Mouse (Mus musculus): Measurements from ENCODE around the gene Sh3kbp1. TPM values are rescaled to one million over a fixed set of nuclear protein-coding genes. Genes with fewer than 3 reads are reported as not detected.

Gene Sh3kbp1
- total and polyA plus RNA-seq, 2 experiments from 2014 or later = 46.7 to 58.8 TPM

DNA sequence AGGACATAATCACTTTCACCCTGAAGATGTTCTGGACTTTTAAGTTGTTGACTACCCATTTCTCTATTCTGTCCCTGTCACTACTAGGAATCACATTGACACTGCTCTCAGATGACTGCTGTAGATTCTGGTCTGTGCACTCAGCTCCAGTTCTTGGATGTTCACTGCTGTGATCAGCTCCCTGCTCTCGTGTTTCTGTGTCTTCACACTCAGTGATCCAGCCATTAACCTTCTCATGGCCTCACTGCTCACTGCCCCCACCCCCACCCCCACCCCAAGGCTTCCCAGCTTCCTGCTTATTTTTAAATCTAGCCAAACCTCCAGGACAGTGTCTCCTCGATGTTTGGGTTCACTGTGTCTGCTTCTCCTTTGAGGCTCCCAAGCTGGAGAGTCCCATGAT is 271.0 kb downstream of the Sh3kbp1 start:
- TF ChIP-seq CTCF (IDR thresholded peaks at IDR 0.05; ENCODE audit: low read depth) = no peak
- DNase-seq (no peak), ATAC-seq (no peak)
- no peak overlapping the region for H3K27ac ChIP-seq (ENCODE audit: low read depth, low read length)
- H3K4me3 ChIP-seq (ENCODE audit: low read depth, low read length) = no peak overlapping the region
- no peaks in the 10 kb centered on the region for H3K36me3 ChIP-seq (ENCODE audit: insufficient read depth)
- H3K9ac ChIP-seq = no peak overlapping the region
- H3K4me2 ChIP-seq (ENCODE audit: low read depth) = no peak overlapping the region
- 42% methylated on average over 2 of the region's 2 CpGs for WGBS
- H3K27me3 ChIP-seq (ENCODE audit: insufficient read depth, low read length) = no peaks in the 10 kb centered on the region
- no peaks in the 10 kb centered on the region for H3K4me1 ChIP-seq (ENCODE audit: insufficient read depth)
- H3K9me3 ChIP-seq (ENCODE audit: low read length) = no peaks in the 10 kb centered on the region

DNA sequence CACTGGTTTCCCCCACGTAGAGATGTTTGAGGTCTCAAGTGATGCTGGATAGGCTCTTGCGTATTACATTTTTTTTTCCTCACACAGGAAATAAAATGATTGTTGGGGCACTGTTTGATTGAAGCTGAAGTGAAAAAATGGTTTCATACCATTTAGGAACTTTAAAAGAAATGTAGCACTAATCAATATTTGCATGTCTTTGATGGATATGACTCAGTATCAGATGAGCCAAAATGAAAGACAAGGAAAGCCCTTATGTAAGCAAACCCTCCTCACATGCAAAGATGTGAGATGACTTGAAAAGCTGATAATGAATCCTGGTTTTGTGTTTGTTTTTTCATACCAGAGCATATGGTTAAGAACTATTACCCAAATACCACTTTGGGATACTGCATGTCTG is 272.0 kb downstream of the Sh3kbp1 start:
- Histone ChIP-seq H3K4me2 (ENCODE audit: low read depth) (no peak overlapping the region), H3K27ac (ENCODE audit: low read depth, low read length) (no peak overlapping the region), H3K4me3 (ENCODE audit: low read depth, low read length) (no peak overlapping the region), H3K9me3 (ENCODE audit: low read length) (no peaks in the 10 kb centered on the region), H3K9ac (no peak overlapping the region), H3K4me1 (ENCODE audit: insufficient read depth) (no peaks in the 10 kb centered on the region), H3K27me3 (ENCODE audit: insufficient read depth, low read length) (no peaks in the 10 kb centered on the region), H3K36me3 (ENCODE audit: insufficient read depth) (no peaks in the 10 kb centered on the region)
- no peak for TF ChIP-seq CTCF (IDR thresholded peaks at IDR 0.05; ENCODE audit: low read depth)
- ATAC-seq (no peak), DNase-seq (no peak)
- WGBS = 76% methylated on average over 2 of the region's 2 CpGs

DNA sequence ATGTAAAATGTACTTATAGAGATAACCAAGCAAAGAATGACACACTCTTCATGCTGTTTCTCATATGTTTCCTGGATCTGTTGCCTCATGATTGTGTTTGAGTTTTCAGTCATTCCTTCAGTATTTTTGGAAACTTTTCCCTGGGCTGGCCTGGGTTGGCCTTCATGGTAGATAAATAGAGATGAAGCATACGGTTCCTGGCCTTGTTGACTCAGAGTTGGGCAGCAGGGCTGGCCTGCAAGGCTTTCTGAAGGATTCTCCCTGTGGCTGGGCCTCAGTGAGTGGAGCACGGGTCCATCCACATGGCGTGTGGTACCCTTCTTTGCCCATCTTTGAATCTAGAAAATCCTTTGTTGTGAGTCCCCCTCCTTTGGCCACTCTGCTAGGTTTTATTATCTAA is 276.3 kb downstream of the Sh3kbp1 start:
- H3K4me3 ChIP-seq (ENCODE audit: low read depth, low read length) = no peak overlapping the region
- no peak for ATAC-seq
- TF ChIP-seq CTCF (IDR thresholded peaks at IDR 0.05; ENCODE audit: low read depth) = no peak

DNA sequence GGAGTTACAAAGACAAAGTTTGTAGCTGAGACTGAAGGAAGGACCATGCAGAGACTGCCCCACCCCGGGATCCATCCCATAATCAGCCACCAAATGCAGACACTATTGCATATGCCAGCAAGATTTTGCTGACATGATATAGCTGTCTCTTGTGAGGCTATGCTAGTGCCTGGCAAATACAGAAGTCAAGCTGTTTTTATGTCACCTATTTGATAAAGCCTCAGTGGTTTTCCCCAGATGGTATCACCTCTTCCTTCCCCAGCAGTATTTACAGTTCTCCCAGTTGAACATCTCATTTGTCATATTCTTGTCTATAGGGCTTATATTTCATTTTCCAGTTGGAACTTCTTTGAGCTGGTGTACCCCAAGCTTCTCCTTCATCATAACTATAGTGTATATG is 280.6 kb downstream of the Sh3kbp1 start:
- no peak for ATAC-seq
- DNase-seq = no peak
- TF ChIP-seq CTCF (IDR thresholded peaks at IDR 0.05; ENCODE audit: low read depth) = no peak
- no peak overlapping the region for H3K27ac ChIP-seq (ENCODE audit: low read depth, low read length)
- H3K4me3 ChIP-seq (ENCODE audit: low read depth, low read length) = no peak overlapping the region
- no peaks in the 10 kb centered on the region for H3K27me3 ChIP-seq (ENCODE audit: insufficient read depth, low read length)
- WGBS = 87% methylated on average over 1 of the region's 1 CpGs
- no peaks in the 10 kb centered on the region for H3K4me1 ChIP-seq (ENCODE audit: insufficient read depth)
- H3K36me3 ChIP-seq (ENCODE audit: insufficient read depth) = no peaks in the 10 kb centered on the region
- no peak overlapping the region for H3K4me2 ChIP-seq (ENCODE audit: low read depth)
- no peak overlapping the region for H3K9ac ChIP-seq
- H3K9me3 ChIP-seq (ENCODE audit: low read length) = no peaks in the 10 kb centered on the region

More for the DNA sequence above, 276.3 kb downstream of the Sh3kbp1 start:
- WGBS = 77% methylated on average over 3 of the region's 3 CpGs
- H3K27ac ChIP-seq (ENCODE audit: low read depth, low read length) = no peak overlapping the region
- DNase-seq = no peak
- no peak overlapping the region for H3K4me2 ChIP-seq (ENCODE audit: low read depth)
- H3K9me3 ChIP-seq (ENCODE audit: low read length) = no peaks in the 10 kb centered on the region
- H3K27me3 ChIP-seq (ENCODE audit: insufficient read depth, low read length) = no peaks in the 10 kb centered on the region
- no peak overlapping the region for H3K9ac ChIP-seq
- no peaks in the 10 kb centered on the region for H3K36me3 ChIP-seq (ENCODE audit: insufficient read depth)
- no peaks in the 10 kb centered on the region for H3K4me1 ChIP-seq (ENCODE audit: insufficient read depth)

DNA sequence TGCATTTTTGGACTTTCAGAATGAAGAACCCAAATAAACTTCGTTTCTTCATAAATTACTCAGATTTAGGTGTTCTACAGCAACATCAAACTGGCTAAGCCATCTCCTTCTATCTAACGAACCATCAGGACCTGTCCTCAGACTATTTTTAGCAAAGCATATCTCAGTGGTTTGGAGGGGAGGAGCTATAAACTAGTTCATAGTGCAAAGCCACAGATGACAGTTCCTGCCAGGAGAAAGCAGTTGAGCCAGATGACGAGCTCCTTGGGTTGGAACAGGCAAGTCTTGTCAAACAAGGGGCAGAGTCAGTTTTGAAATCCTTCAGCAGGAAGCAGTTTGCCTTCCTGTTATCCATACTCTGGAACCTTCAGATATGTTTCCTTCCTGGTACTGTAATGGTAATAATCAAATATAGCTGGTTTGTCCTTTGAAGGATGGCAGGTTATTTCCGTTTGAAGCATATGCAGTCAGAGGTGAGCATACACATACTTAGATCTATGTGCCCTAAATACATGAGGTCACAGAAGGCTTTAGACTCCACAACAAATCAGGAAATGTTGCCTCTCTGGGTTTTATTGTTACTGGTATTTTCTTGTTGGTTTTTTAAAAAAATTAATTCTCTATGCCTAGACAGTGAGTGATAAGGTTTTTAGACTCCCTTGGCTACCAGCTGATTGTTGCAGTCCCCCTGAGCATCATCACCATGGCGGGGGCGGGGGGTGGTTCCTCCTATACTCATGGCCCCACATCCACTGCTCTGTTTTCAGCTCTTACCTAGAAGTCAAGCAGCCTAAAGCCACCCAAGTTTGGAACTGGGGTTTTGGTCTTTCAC is 282.6 kb downstream of the Sh3kbp1 start:
- H3K27me3 ChIP-seq (ENCODE audit: insufficient read depth, low read length) = no peaks in the 10 kb centered on the region
- no peak overlapping the region for H3K27ac ChIP-seq (ENCODE audit: low read depth, low read length)
- H3K4me3 ChIP-seq (ENCODE audit: low read depth, low read length) = no peak overlapping the region
- no peak overlapping the region for H3K9ac ChIP-seq
- no peaks in the 10 kb centered on the region for H3K9me3 ChIP-seq (ENCODE audit: low read length)
- DNase-seq = no peak
- no peaks in the 10 kb centered on the region for H3K36me3 ChIP-seq (ENCODE audit: insufficient read depth)
- no peak for ATAC-seq
- no peak overlapping the region for H3K4me2 ChIP-seq (ENCODE audit: low read depth)
- no peak for TF ChIP-seq CTCF (IDR thresholded peaks at IDR 0.05; ENCODE audit: low read depth)
- 81% methylated on average over 6 of the region's 6 CpGs for WGBS
- no peaks in the 10 kb centered on the region for H3K4me1 ChIP-seq (ENCODE audit: insufficient read depth)

DNA sequence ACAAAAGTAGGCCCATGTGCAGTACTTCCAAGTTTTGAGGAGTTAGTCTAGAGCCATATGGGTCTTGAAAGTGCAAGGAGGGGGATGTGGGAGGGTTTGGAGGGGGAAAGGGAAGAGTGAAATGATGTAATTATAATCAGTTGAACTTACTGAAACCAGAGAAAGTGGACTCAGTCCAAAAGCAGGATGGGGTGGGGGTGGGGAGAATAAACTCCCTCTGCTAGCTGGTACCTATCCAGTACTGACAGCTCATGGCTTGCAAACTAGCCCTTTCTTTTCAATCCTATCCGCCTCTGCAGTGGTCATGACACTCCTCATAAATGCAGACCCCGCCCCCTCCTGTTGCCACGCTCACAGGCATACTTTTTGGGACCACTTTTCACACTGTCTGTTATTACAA is 283.5 kb downstream of the Sh3kbp1 start:
- WGBS = 62% methylated on average over 3 of the region's 3 CpGs
- Histone ChIP-seq H3K36me3 (ENCODE audit: insufficient read depth) (no peaks in the 10 kb centered on the region), H3K4me1 (ENCODE audit: insufficient read depth) (no peaks in the 10 kb centered on the region), H3K27me3 (ENCODE audit: insufficient read depth, low read length) (no peaks in the 10 kb centered on the region), H3K4me3 (ENCODE audit: low read depth, low read length) (no peak overlapping the region), H3K9ac (no peak overlapping the region), H3K9me3 (ENCODE audit: low read length) (no peaks in the 10 kb centered on the region), H3K4me2 (ENCODE audit: low read depth) (no peak overlapping the region), H3K27ac (ENCODE audit: low read depth, low read length) (no peak overlapping the region)
- ATAC-seq = peak; percentile 20
- no peak for TF ChIP-seq CTCF (IDR thresholded peaks at IDR 0.05; ENCODE audit: low read depth)
- no peak for DNase-seq

DNA sequence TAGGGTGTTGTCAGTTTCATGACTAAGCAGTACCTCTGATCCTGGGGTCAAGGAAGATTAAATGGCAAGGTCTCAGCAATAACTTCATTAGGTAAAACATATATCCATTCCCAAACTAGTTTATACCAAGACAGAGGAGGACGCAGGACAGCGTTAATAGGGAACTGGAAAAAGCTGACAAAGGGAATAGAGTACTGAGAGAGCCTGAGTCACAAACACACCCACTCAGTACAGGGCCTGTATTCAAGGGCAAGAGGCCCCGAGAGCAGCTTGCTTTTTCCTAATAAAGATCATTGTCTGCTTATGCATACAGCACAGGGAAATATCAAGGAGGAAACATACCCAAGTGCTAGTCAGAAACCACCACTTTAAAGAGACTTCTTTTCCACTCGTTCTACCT is 284.5 kb downstream of the Sh3kbp1 start:
- Histone ChIP-seq H3K36me3 (ENCODE audit: insufficient read depth) (no peaks in the 10 kb centered on the region), H3K27ac (ENCODE audit: low read depth, low read length) (no peak overlapping the region), H3K27me3 (ENCODE audit: insufficient read depth, low read length) (no peaks in the 10 kb centered on the region), H3K4me1 (ENCODE audit: insufficient read depth) (no peaks in the 10 kb centered on the region), H3K4me3 (ENCODE audit: low read depth, low read length) (no peak overlapping the region), H3K9me3 (ENCODE audit: low read length) (no peaks in the 10 kb centered on the region), H3K4me2 (ENCODE audit: low read depth) (no peak overlapping the region), H3K9ac (no peak overlapping the region)
- 79% methylated on average over 4 of the region's 4 CpGs for WGBS
- ATAC-seq = no peak
- TF ChIP-seq CTCF (IDR thresholded peaks at IDR 0.05; ENCODE audit: low read depth) = no peak
- no peak for DNase-seq

All from forebrain, postnatal 0 days (tissue).